Mouse (Mus musculus) granulocyte monocyte progenitor cell, adult 5-6 weeks (primary cell): ENCODE results near the gene Gm12185. TPM values are rescaled to one million over a fixed set of nuclear protein-coding genes. Genes with fewer than 3 reads are reported as not detected.
"Not testable (repeated sequence)": the region's sequence is repeated elsewhere in the genome, so short reads cannot be mapped to it uniquely, and the experiment has no call there.

Source experiments
- ATAC-seq: replicated peaks from 2 replicates; pipeline ENCODE4 v1.8.0; 2016; ENCODE audit warnings: mild to moderate bottlenecking, moderate TSS enrichment, inconsistent platforms; ENCODE audit not compliant: poor library complexity, severe bottlenecking
- total RNA-seq, 2 experiments: library from RNA; stranded (forward) in 1 of 2; stranded (reverse) in 1 of 2; fragments of 200-712, 200-1000 nt in 1 of 2; fragments of >200 nt in 1 of 2; fragmentation: Nextera tagmentation in 1 of 2; gene quantifications; 2 replicates each; pipeline ENCODE4 v1.2.3; 2014 to 2017

The Gm12185 gene
- total RNA-seq, 2 experiments from 2014 or later = not detected

- peak; percentile 77 for ATAC-seq
Observed at GRCm38 (mm10) chr11:48923818-48924217, 68.2 kb downstream of the Gm12185 start.

GRCm38 (mm10) chr11:48918380-48918779, 73.6 kb downstream of the Gm12185 start:
- no peak for ATAC-seq

- peak; percentile 67 for ATAC-seq
Observed at GRCm38 (mm10) chr11:48913611-48914010, 78.4 kb downstream of the Gm12185 start.

- ATAC-seq = no peak
Observed at GRCm38 (mm10) chr11:48908459-48908858, 83.6 kb downstream of the Gm12185 start.

GRCm38 (mm10) chr11:48902021-48902420, 90.0 kb downstream of the Gm12185 start, which contains the start of gene Gm5431:
Gene Gm5431 (minus strand): TSS chr11:48902214.
- ATAC-seq = peak; percentile 67

- ATAC-seq = not testable (repeated sequence)
Observed at GRCm38 (mm10) chr11:48901567-48901930, 90.5 kb downstream of the Gm12185 start.

GRCm38 (mm10) chr11:48900654-48901566, 91.1 kb downstream of the Gm12185 start:
- ATAC-seq = peak; percentile 88

GRCm38 (mm10) chr11:48898812-48899431, 93.1 kb downstream of the Gm12185 start:
- no peak for ATAC-seq

GRCm38 (mm10) chr11:48876680-48877079, 115.3 kb downstream of the Gm12185 start:
- ATAC-seq = no peak

- not testable (repeated sequence) for ATAC-seq
Observed at GRCm38 (mm10) chr11:48875343-48875837, 116.6 kb downstream of the Gm12185 start.

- ATAC-seq = peak; percentile 38
Observed at GRCm38 (mm10) chr11:48874465-48874864, 117.6 kb downstream of the Gm12185 start.

GRCm38 (mm10) chr11:48873591-48874290, 118.3 kb downstream of the Gm12185 start:
- ATAC-seq = no peak

GRCm38 (mm10) chr11:48872695-48873300, 119.2 kb downstream of the Gm12185 start:
- ATAC-seq = no peak

GRCm38 (mm10) chr11:48871817-48872541, 120.0 kb downstream of the Gm12185 start:
- peak; percentile 49 for ATAC-seq

- ATAC-seq = peak; percentile 66
Observed at GRCm38 (mm10) chr11:48871201-48871772, 120.7 kb downstream of the Gm12185 start, which contains the start of gene Irgm1. Gene Irgm1 (minus strand): TSS chr11:48871683.

GRCm38 (mm10) chr11:48870781-48871180, 121.2 kb downstream of the Gm12185 start:
- no peak for ATAC-seq

GRCm38 (mm10) chr11:48869380-48870110, 122.5 kb downstream of the Gm12185 start:
- no peak for ATAC-seq

- no peak for ATAC-seq
Observed at GRCm38 (mm10) chr11:48866481-48866880, 125.5 kb downstream of the Gm12185 start.
